ENCODE assay signal across 9 mouse cellular contexts in the genomic region with DNA sequence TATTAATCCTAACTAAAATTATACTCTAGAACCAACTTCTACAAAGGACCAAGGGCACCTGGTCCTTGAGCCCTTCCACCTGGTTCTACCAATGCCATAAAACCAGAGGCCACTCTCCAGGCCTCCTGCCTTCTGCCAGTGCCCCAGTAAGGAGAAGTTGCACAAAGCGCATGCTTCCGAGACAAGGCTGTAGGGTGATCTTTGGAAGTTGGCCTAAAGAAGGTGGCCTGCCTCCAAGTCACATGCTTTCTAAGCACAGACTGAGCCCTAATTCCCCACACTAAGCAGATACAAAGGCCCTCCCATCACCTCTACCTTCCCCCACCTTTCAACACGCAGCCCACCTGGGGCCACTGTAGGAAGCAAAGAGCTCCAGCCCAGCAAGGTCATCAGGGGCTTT. TPM values are rescaled to one million over a fixed set of nuclear protein-coding genes. Genes with fewer than 3 reads are reported as not detected.
A peak's percentile ranks its signal among the peaks of the same experiment; 100 is the strongest.
DNase-seq lines count a peak whose midpoint lies in the region; ATAC-seq and TF ChIP-seq lines count a peak whose summit lies in the region.
"Had no signal": no experiment of that assay in that cellular context is flagged by ENCODE, and none has a peak within 500 bp of the region (broad histone marks: within the 10 kb centered on the region; RNA-seq: fewer than 3 reads in every experiment).

No protein-coding gene starts in this region.

- no peak overlapping the region for H3K4me2 ChIP-seq in intestine, postnatal 0 days (replicated peaks; ENCODE audit: low read depth)

- H3K4me3 ChIP-seq in bone marrow macrophage, adult 2 months (ENCODE audit: insufficient read depth, low read length) = no peak overlapping the region
- H3K4me3 ChIP-seq in intestine, postnatal 0 days (ENCODE audit: low read depth, low read length) = no peak overlapping the region
- no peak overlapping the region for H3K4me3 ChIP-seq in thymus, adult 2 months (ENCODE audit: control insufficient read depth, insufficient read depth, low read length)

- DNase-seq in left cerebral cortex, postnatal 4 days = peak; percentile 26
- no peak for DNase-seq in left cerebral cortex, postnatal 36 days (ENCODE audit: low spot score in 2 of 2)
- no peak for DNase-seq in urinary bladder, adult 18-20 months (ENCODE audit: low spot score in 2 of 2)
- DNase-seq in layer of hippocampus, adult 18-20 months (ENCODE audit: low spot score in 2 of 2) = no peak
- DNase-seq in thymus, adult 2 months = no peak

- intact Hi-C loops in left cerebral cortex, postnatal 4 days (cut with DNase I) = no loop called here
- intact Hi-C loops in left cerebral cortex, postnatal 36 days (cut with DNase I) = no loop called here

- no peaks in the 10 kb centered on the region for H3K27me3 ChIP-seq in intestine, postnatal 0 days (replicated peaks; ENCODE audit: control insufficient read depth, insufficient read depth, low read length)
- H3K27me3 ChIP-seq in thymus, adult 2 months (ENCODE audit: control insufficient read depth, insufficient read depth, low read length) = no peaks in the 10 kb centered on the region
- H3K27me3 ChIP-seq: Patski had no signal

- peak; percentile 68 for ATAC-seq in intestine, postnatal 0 days
- 0 out of 2 replicates have a peak, but pooled peaks have one; percentile 21 for ATAC-seq in megakaryocyte progenitor cell, adult 5-6 weeks (replicated peaks; ENCODE audit: poor library complexity)

- peak overlapping the region; percentile 97 for H3K27ac ChIP-seq in bone marrow macrophage, adult 2 months (ENCODE audit: insufficient read depth, low read depth, low read length)
- H3K27ac ChIP-seq in intestine, postnatal 0 days (ENCODE audit: low read depth, low read length) = peak overlapping the region; percentile 92
- no peak overlapping the region for H3K27ac ChIP-seq in thymus, adult 2 months (ENCODE audit: control insufficient read depth, insufficient read depth, low read length)

- H3K9me3 ChIP-seq in intestine, postnatal 0 days (ENCODE audit: control insufficient read depth) = no peaks in the 10 kb centered on the region

- H3K4me1 ChIP-seq in bone marrow macrophage, adult 2 months (ENCODE audit: control insufficient read depth, insufficient read depth, low read length) = peaks cover 71% of the 10 kb centered on the region
- H3K4me1 ChIP-seq in intestine, postnatal 0 days (replicated peaks; ENCODE audit: control insufficient read depth, insufficient read depth, low read length) = peaks cover 13% of the 10 kb centered on the region
- peaks cover 40% of the 10 kb centered on the region for H3K4me1 ChIP-seq in thymus, adult 2 months (replicated peaks; ENCODE audit: control insufficient read depth, insufficient read depth, low read length)

- TF ChIP-seq CTCF in bone marrow macrophage, adult 2 months (IDR thresholded peaks at IDR 0.05; ENCODE audit: low read depth, low read length) = no peak
- no peak for TF ChIP-seq CTCF in intestine, postnatal 0 days (IDR thresholded peaks at IDR 0.05; ENCODE audit: low read depth)
- no peak for TF ChIP-seq CTCF in thymus, adult 2 months (IDR thresholded peaks at IDR 0.05; ENCODE audit: borderline replicate concordance, control insufficient read depth, extremely low read depth, insufficient read depth, low read length, poor library complexity)

- H3K36me3 ChIP-seq in intestine, postnatal 0 days (ENCODE audit: control insufficient read depth, insufficient read depth) = peaks cover 18% of the 10 kb centered on the region; the same call in 1 of the 2 replicates
- H3K36me3 ChIP-seq in thymus, adult 2 months (ENCODE audit: control insufficient read depth, insufficient read depth, low read length) = 0 out of 2 replicates have a peak, but pooled peaks cover 7% of the 10 kb centered on the region

- 44% methylated on average over 3 of the region's 3 CpGs for WGBS in intestine, postnatal 0 days
- 91% methylated on average over 3 of the region's 3 CpGs for WGBS in thymus, adult 2 months

- no peak for TF ChIP-seq POLR2A in bone marrow macrophage, adult 2 months (IDR thresholded peaks at IDR 0.05; ENCODE audit: borderline replicate concordance, low read depth, low read length)
- no peak for TF ChIP-seq POLR2A in thymus, adult 2 months (IDR thresholded peaks at IDR 0.05; ENCODE audit: control insufficient read depth, extremely low read depth, insufficient read depth, low read length, poor library complexity)

- no peak overlapping the region for H3K9ac ChIP-seq in intestine, postnatal 0 days (ENCODE audit: low read depth, low read length)

RNA-seq across cellular contexts. Expression of a gene that starts 17.8 kb away (rescaled TPM):
- 100 to 1,000 TPM; 133 to 136 TPM for total RNA-seq in left cerebral cortex, postnatal 4 days (2021)
- total RNA-seq in left cerebral cortex, postnatal 36 days (2021) = 10 to 100 TPM; 73.1 to 79.2 TPM
- polyA plus RNA-seq in bone marrow macrophage, adult 2 months (2012; ENCODE audit: insufficient read depth, insufficient read length, missing spikeins) = 57.5 and 57.8 TPM in 2 replicates
- 16.8 and 17.2 TPM in 2 replicates for polyA plus RNA-seq in intestine, postnatal 0 days (2015; fragmentation: Nextera tagmentation; extraction: Ambion mirVana)
- 13.7 and 19.5 TPM in 2 replicates for total RNA-seq in megakaryocyte progenitor cell, adult 5-6 weeks (2015)
- 5.8 and 6.7 TPM in 2 replicates for total RNA-seq in megakaryocyte progenitor cell, adult 5-6 weeks (2017)
- 10 to 100 TPM; 82.2 to 92.2 TPM for total RNA-seq in layer of hippocampus, adult 18-20 months (2021)
- polyA plus RNA-seq in thymus, adult 2 months (2012; rRNA removed) = 42.4 and 48.6 TPM in 2 replicates
